Mouse (Mus musculus): ENCODE data around the gene Timm8a2. TPM values are rescaled to one million over a fixed set of nuclear protein-coding genes. Genes with fewer than 3 reads are reported as not detected.

Timm8a2 gene
- polyA plus RNA-seq, 1 experiment from 2014 or later = not detected

- Histone ChIP-seq H3K27ac (ENCODE audit: low read depth) (no peak overlapping the region), H3K4me1 (replicated peaks; ENCODE audit: control insufficient read depth, insufficient read depth, low read length) (no peaks in the 10 kb centered on the region), H3K27me3 (replicated peaks; ENCODE audit: control insufficient read depth, insufficient read depth, low read length) (no peaks in the 10 kb centered on the region), H3K4me2 (ENCODE audit: low read length) (no peak overlapping the region), H3K4me3 (ENCODE audit: low read depth, low read length) (no peak overlapping the region), H3K36me3 (ENCODE audit: control insufficient read depth, insufficient read depth, low read length) (peaks cover 23% of the 10 kb centered on the region; the same call in 1 of the 2 replicates), H3K9me3 (ENCODE audit: control insufficient read depth, low read length) (no peaks in the 10 kb centered on the region), H3K9ac (ENCODE audit: low read length) (no peak overlapping the region)
- ATAC-seq (replicated peaks; ENCODE audit: low FRiP score, low TSS enrichment, low read depth) (no peak), DNase-seq (ENCODE audit: low spot score) (no peak)
- 88% methylated on average over 2 of the region's 2 CpGs for WGBS
Measured at GRCm38 (mm10) chr14:122017958-122018357, 16.5 kb upstream of the Timm8a2 start.

- 93% methylated on average over 2 of the region's 2 CpGs for WGBS
- Histone ChIP-seq H3K9me3 (ENCODE audit: control insufficient read depth, low read length) (no peaks in the 10 kb centered on the region), H3K27me3 (replicated peaks; ENCODE audit: control insufficient read depth, insufficient read depth, low read length) (no peaks in the 10 kb centered on the region), H3K4me2 (ENCODE audit: low read length) (no peak overlapping the region), H3K4me1 (replicated peaks; ENCODE audit: control insufficient read depth, insufficient read depth, low read length) (no peaks in the 10 kb centered on the region), H3K9ac (ENCODE audit: low read length) (no peak overlapping the region), H3K36me3 (ENCODE audit: control insufficient read depth, insufficient read depth, low read length) (peaks cover 23% of the 10 kb centered on the region; the same call in 1 of the 2 replicates), H3K27ac (ENCODE audit: low read depth) (no peak overlapping the region), H3K4me3 (ENCODE audit: low read depth, low read length) (no peak overlapping the region)
- DNase-seq (ENCODE audit: low spot score) (no peak), ATAC-seq (replicated peaks; ENCODE audit: low FRiP score, low TSS enrichment, low read depth) (no peak)
Measured at GRCm38 (mm10) chr14:122019389-122019788, 15.1 kb upstream of the Timm8a2 start.

GRCm38 (mm10) chr14:122020567-122020966, 13.9 kb upstream of the Timm8a2 start:
- DNase-seq (ENCODE audit: low spot score) = no peak
- Histone ChIP-seq H3K27ac (ENCODE audit: low read depth) (no peak overlapping the region), H3K4me3 (ENCODE audit: low read depth, low read length) (no peak overlapping the region), H3K9ac (ENCODE audit: low read length) (no peak overlapping the region), H3K36me3 (ENCODE audit: control insufficient read depth, insufficient read depth, low read length) (peaks cover 23% of the 10 kb centered on the region; the same call in 1 of the 2 replicates), H3K4me2 (ENCODE audit: low read length) (no peak overlapping the region), H3K27me3 (replicated peaks; ENCODE audit: control insufficient read depth, insufficient read depth, low read length) (no peaks in the 10 kb centered on the region), H3K4me1 (replicated peaks; ENCODE audit: control insufficient read depth, insufficient read depth, low read length) (no peaks in the 10 kb centered on the region), H3K9me3 (ENCODE audit: control insufficient read depth, low read length) (no peaks in the 10 kb centered on the region)
- 89% methylated on average over 6 of the region's 6 CpGs for WGBS
- no peak for ATAC-seq (replicated peaks; ENCODE audit: low FRiP score, low TSS enrichment, low read depth)

GRCm38 (mm10) chr14:122023054-122023453, 11.4 kb upstream of the Timm8a2 start:
- Histone ChIP-seq H3K27me3 (replicated peaks; ENCODE audit: control insufficient read depth, insufficient read depth, low read length) (no peaks in the 10 kb centered on the region), H3K27ac (ENCODE audit: low read depth) (no peak overlapping the region), H3K4me3 (ENCODE audit: low read depth, low read length) (no peak overlapping the region), H3K9ac (ENCODE audit: low read length) (no peak overlapping the region), H3K4me1 (replicated peaks; ENCODE audit: control insufficient read depth, insufficient read depth, low read length) (no peaks in the 10 kb centered on the region), H3K9me3 (ENCODE audit: control insufficient read depth, low read length) (no peaks in the 10 kb centered on the region), H3K4me2 (ENCODE audit: low read length) (no peak overlapping the region), H3K36me3 (ENCODE audit: control insufficient read depth, insufficient read depth, low read length) (peaks cover 23% of the 10 kb centered on the region; the same call in 1 of the 2 replicates)
- DNase-seq (ENCODE audit: low spot score) = no peak
- WGBS = 93% methylated on average over 1 of the region's 1 CpGs
- ATAC-seq (replicated peaks; ENCODE audit: low FRiP score, low TSS enrichment, low read depth) = no peak

- peaks cover 23% of the 10 kb centered on the region; the same call in 1 of the 2 replicates for H3K36me3 ChIP-seq (ENCODE audit: control insufficient read depth, insufficient read depth, low read length)
- no peak for DNase-seq (ENCODE audit: low spot score)
- no peaks in the 10 kb centered on the region for H3K27me3 ChIP-seq (replicated peaks; ENCODE audit: control insufficient read depth, insufficient read depth, low read length)
- H3K4me1 ChIP-seq (replicated peaks; ENCODE audit: control insufficient read depth, insufficient read depth, low read length) = 0 out of 2 replicates have a peak, but pooled peaks cover 3% of the 10 kb centered on the region
- H3K4me2 ChIP-seq (ENCODE audit: low read length) = no peak overlapping the region
- no peak overlapping the region for H3K27ac ChIP-seq (ENCODE audit: low read depth)
- H3K9ac ChIP-seq (ENCODE audit: low read length) = no peak overlapping the region
- ATAC-seq (replicated peaks; ENCODE audit: low FRiP score, low TSS enrichment, low read depth) = no peak
- no peak overlapping the region for H3K4me3 ChIP-seq (ENCODE audit: low read depth, low read length)
- H3K9me3 ChIP-seq (ENCODE audit: control insufficient read depth, low read length) = no peaks in the 10 kb centered on the region
Measured at GRCm38 (mm10) chr14:122023928-122024327, 10.5 kb upstream of the Timm8a2 start.

- Histone ChIP-seq H3K4me1 (replicated peaks; ENCODE audit: control insufficient read depth, insufficient read depth, low read length) (0 out of 2 replicates have a peak, but pooled peaks cover 3% of the 10 kb centered on the region), H3K4me3 (ENCODE audit: low read depth, low read length) (no peak overlapping the region), H3K27me3 (replicated peaks; ENCODE audit: control insufficient read depth, insufficient read depth, low read length) (no peaks in the 10 kb centered on the region), H3K9ac (ENCODE audit: low read length) (no peak overlapping the region), H3K36me3 (ENCODE audit: control insufficient read depth, insufficient read depth, low read length) (no peaks in the 10 kb centered on the region), H3K27ac (ENCODE audit: low read depth) (no peak overlapping the region), H3K4me2 (ENCODE audit: low read length) (no peak overlapping the region), H3K9me3 (ENCODE audit: control insufficient read depth, low read length) (no peaks in the 10 kb centered on the region)
- DNase-seq (ENCODE audit: low spot score) = no peak
- 78% methylated on average over 11 of the region's 11 CpGs for WGBS
- ATAC-seq (replicated peaks; ENCODE audit: low FRiP score, low TSS enrichment, low read depth) = no peak
Measured at GRCm38 (mm10) chr14:122028926-122029745, 5.3 kb upstream of the Timm8a2 start.

- Histone ChIP-seq H3K36me3 (ENCODE audit: control insufficient read depth, insufficient read depth, low read length) (no peaks in the 10 kb centered on the region), H3K4me1 (replicated peaks; ENCODE audit: control insufficient read depth, insufficient read depth, low read length) (0 out of 2 replicates have a peak, but pooled peaks cover 3% of the 10 kb centered on the region), H3K9me3 (ENCODE audit: control insufficient read depth, low read length) (no peaks in the 10 kb centered on the region), H3K27me3 (replicated peaks; ENCODE audit: control insufficient read depth, insufficient read depth, low read length) (no peaks in the 10 kb centered on the region), H3K4me3 (ENCODE audit: low read depth, low read length) (no peak overlapping the region), H3K9ac (ENCODE audit: low read length) (no peak overlapping the region), H3K4me2 (ENCODE audit: low read length) (no peak overlapping the region), H3K27ac (ENCODE audit: low read depth) (no peak overlapping the region)
- WGBS = 91% methylated on average over 4 of the region's 4 CpGs
- DNase-seq (ENCODE audit: low spot score) (no peak), ATAC-seq (replicated peaks; ENCODE audit: low FRiP score, low TSS enrichment, low read depth) (no peak)
Measured at GRCm38 (mm10) chr14:122029851-122030250, 4.6 kb upstream of the Timm8a2 start.

- H3K27me3 ChIP-seq (replicated peaks; ENCODE audit: control insufficient read depth, insufficient read depth, low read length) = no peaks in the 10 kb centered on the region
- WGBS = 71% methylated on average over 2 of the region's 2 CpGs
- H3K9ac ChIP-seq (ENCODE audit: low read length) = no peak overlapping the region
- peaks cover 3% of the 10 kb centered on the region; the same call in 1 of the 2 replicates for H3K4me1 ChIP-seq (replicated peaks; ENCODE audit: control insufficient read depth, insufficient read depth, low read length)
- DNase-seq (ENCODE audit: low spot score) (no peak), ATAC-seq (replicated peaks; ENCODE audit: low FRiP score, low TSS enrichment, low read depth) (no peak)
- no peak overlapping the region for H3K27ac ChIP-seq (ENCODE audit: low read depth)
- no peak overlapping the region for H3K4me3 ChIP-seq (ENCODE audit: low read depth, low read length)
- H3K36me3 ChIP-seq (ENCODE audit: control insufficient read depth, insufficient read depth, low read length) = no peaks in the 10 kb centered on the region
- no peak overlapping the region for H3K4me2 ChIP-seq (ENCODE audit: low read length)
- H3K9me3 ChIP-seq (ENCODE audit: control insufficient read depth, low read length) = 0 out of 2 replicates have a peak, but pooled peaks cover 2% of the 10 kb centered on the region
Measured at GRCm38 (mm10) chr14:122032045-122032444, 2.4 kb upstream of the Timm8a2 start.

GRCm38 (mm10) chr14:122035181-122035580, 707 bp downstream of the Timm8a2 start:
- H3K4me2 ChIP-seq (ENCODE audit: low read length) = no peak overlapping the region
- H3K9ac ChIP-seq (ENCODE audit: low read length) = no peak overlapping the region
- DNase-seq (ENCODE audit: low spot score) (no peak), ATAC-seq (replicated peaks; ENCODE audit: low FRiP score, low TSS enrichment, low read depth) (no peak)
- no peak overlapping the region for H3K27ac ChIP-seq (ENCODE audit: low read depth)
- H3K4me3 ChIP-seq (ENCODE audit: low read depth, low read length) = no peak overlapping the region
- WGBS = 93% methylated on average over 1 of the region's 1 CpGs
- H3K9me3 ChIP-seq (ENCODE audit: control insufficient read depth, low read length) = 0 out of 2 replicates have a peak, but pooled peaks cover 2% of the 10 kb centered on the region
- H3K4me1 ChIP-seq (replicated peaks; ENCODE audit: control insufficient read depth, insufficient read depth, low read length) = no peaks in the 10 kb centered on the region; the same call in 1 of the 2 replicates
- no peaks in the 10 kb centered on the region for H3K27me3 ChIP-seq (replicated peaks; ENCODE audit: control insufficient read depth, insufficient read depth, low read length)
- no peaks in the 10 kb centered on the region for H3K36me3 ChIP-seq (ENCODE audit: control insufficient read depth, insufficient read depth, low read length)

Data from intestine, embryonic 14.5 days (tissue).